Mouse (Mus musculus) liver, embryonic 14.5 days (tissue): ENCODE results near the gene Rgs9bp. TPM values are rescaled to one million over a fixed set of nuclear protein-coding genes. Genes with fewer than 3 reads are reported as not detected.
A peak's percentile ranks its signal among the peaks of the same experiment; 100 is the strongest.

ENCODE experiments used
- ATAC-seq: fragments of 200-750 bp; cut with Nextera tagmentation; 2 replicates; pipeline ENCODE4 v1.8.0; 2017; ENCODE audit warnings: moderate number of reproducible peaks, mild to moderate bottlenecking, moderate library complexity; ENCODE audit not compliant: insufficient read depth
- DNase-seq, 3 experiments: peaks; one replicate each; pipeline ENCODE4 v3.0.0-alpha.2; 2012 to 2013; ENCODE audit warnings: low read depth in 3 of 3, low spot score in 3 of 3
- H3K27ac ChIP-seq: fragments of 300-500 bp; sonication (generic); 2 replicates; pipeline ENCODE4 v1.5.1; 2014; ENCODE audit warnings: moderate library complexity, mild to moderate bottlenecking, control low read depth, inconsistent platforms
- H3K27me3 ChIP-seq: fragments of 300-500 bp; sonication (generic); 2 replicates; pipeline ENCODE4 v1.6.1; 2014; ENCODE audit warnings: mild to moderate bottlenecking, low read length, moderate library complexity; ENCODE audit not compliant: control insufficient read depth, insufficient read depth
- H3K36me3 ChIP-seq: fragments of 300-500 bp; sonication (generic); replicated peaks from 2 replicates; pipeline ENCODE4 v1.6.1; 2014; ENCODE audit warnings: low read depth; ENCODE audit not compliant: control insufficient read depth, insufficient read depth
- H3K4me1 ChIP-seq, 2 experiments: fragments of 200-500 bp in 1 of 2; fragments of 300-500 bp in 1 of 2; sonication (generic) in 1 of 2; replicated peaks; 2 replicates each; pipeline ENCODE4 v1.6.1; 2012 to 2014; ENCODE audit warnings: antibody characterized with exemption in 1 of 2, inconsistent platforms in 1 of 2, low read length in 1 of 2; ENCODE audit not compliant: control insufficient read depth in 2 of 2, insufficient read depth in 2 of 2
- H3K4me2 ChIP-seq: fragments of 300-500 bp; sonication (generic); 2 replicates; pipeline ENCODE4 v1.6.1; 2014; ENCODE audit warnings: low read depth, mild to moderate bottlenecking, control low read depth, moderate library complexity
- H3K4me3 ChIP-seq, 2 experiments: fragments of 200-500 bp in 1 of 2; fragments of 300-500 bp in 1 of 2; sonication (generic) in 1 of 2; 2 replicates each; pipeline ENCODE4 v1.5.1; 2012 to 2014; ENCODE audit warnings: low read depth in 2 of 2, low read length in 2 of 2, mild to moderate bottlenecking in 2 of 2, control low read depth in 1 of 2, inconsistent platforms in 1 of 2, moderate library complexity in 1 of 2; ENCODE audit not compliant: insufficient read depth in 1 of 2
- H3K9ac ChIP-seq: fragments of 300-500 bp; sonication (generic); replicated peaks from 2 replicates; pipeline ENCODE4 v1.6.1; 2014; ENCODE audit warnings: mild to moderate bottlenecking, control low read depth, moderate library complexity
- H3K9me3 ChIP-seq: fragments of 300-500 bp; sonication (generic); 2 replicates; pipeline ENCODE4 v1.6.1; 2016; ENCODE audit warnings: low read length, mixed read lengths; ENCODE audit not compliant: control insufficient read depth
- CTCF ChIP-seq: IDR thresholded peaks from 2 replicates; pipeline ENCODE4 v1.5.1; 2016; ENCODE audit warnings: antibody characterized with exemption, low read depth, control low read depth
- EP300 ChIP-seq: IDR thresholded peaks from 2 replicates; pipeline ENCODE4 v1.6.1; 2016; ENCODE audit warnings: antibody characterized with exemption, low read depth
- WGBS: fragments of 180-500 bp; shearing (Covaris S2); extraction: QIAGEN DNeasy Blood & Tissue Kit; methylation state at CpG from one replicate; pipeline ENCODE4 v1.1.7; 2014; ENCODE audit not compliant: insufficient replicate concordance; 5-methylcytosine and 5-hydroxymethylcytosine counted together
- polyA plus RNA-seq, 2 experiments: library from polyadenylated mRNA; depleted of rRNA in 1 of 2; stranded (reverse) in 1 of 2; unstranded in 1 of 2; fragments of >200 nt; fragmentation: Nextera tagmentation in 1 of 2; extraction: Ambion mirVana in 1 of 2; gene quantifications; 2 replicates each; pipeline versions ENCODE4 v1.2.1 to v1.2.3; 2012 to 2014

Gene Rgs9bp
- polyA plus RNA-seq, 2 experiments = 0.05 to 0.11 TPM

GRCm38 (mm10) chr7:35617513-35617912 is 32.1 kb upstream of the Rgs9bp start:
- Histone ChIP-seq H3K4me3 (no peak overlapping the region), H3K36me3 (peaks cover 27% of the 10 kb centered on the region), H3K9me3 (no peaks in the 10 kb centered on the region), H3K27me3 (no peaks in the 10 kb centered on the region), H3K4me1 (no peaks in the 10 kb centered on the region), H3K27ac (no peak overlapping the region), H3K4me2 (no peak overlapping the region), H3K9ac (no peak overlapping the region)
- no peak for ATAC-seq
- WGBS = 79% methylated on average over 4 of the region's 4 CpGs
- no peak for TF ChIP-seq CTCF
- no peak for TF ChIP-seq EP300
- no peak for DNase-seq

DNA sequence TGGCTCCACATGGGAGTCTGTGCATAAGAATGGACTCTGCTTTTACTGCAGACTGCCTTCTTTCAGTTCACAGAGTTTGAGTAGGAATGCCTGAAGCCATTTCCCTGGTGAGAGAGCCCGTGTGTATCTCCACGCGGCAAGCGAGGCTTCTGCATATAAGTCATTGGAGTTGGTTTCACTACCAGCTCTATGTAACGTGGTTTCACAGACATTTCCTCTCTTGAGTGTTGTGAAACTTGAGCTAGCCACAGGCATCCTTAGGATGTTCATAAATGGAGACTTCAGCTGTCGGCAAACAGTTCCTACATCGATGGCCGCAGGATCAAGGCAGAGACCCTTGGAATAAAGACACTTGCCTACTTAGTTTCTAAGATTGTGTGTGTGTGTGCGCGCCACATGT is 23.9 kb upstream of the Rgs9bp start:
- Histone ChIP-seq H3K9ac (no peak overlapping the region), H3K36me3 (peaks cover 32% of the 10 kb centered on the region), H3K4me3 (no peak overlapping the region), H3K9me3 (no peaks in the 10 kb centered on the region), H3K4me1 (no peaks in the 10 kb centered on the region; a peak in 1 of 4 replicates), H3K4me2 (no peak overlapping the region), H3K27ac (no peak overlapping the region), H3K27me3 (no peaks in the 10 kb centered on the region)
- no peak for DNase-seq
- 78% methylated on average over 10 of the region's 10 CpGs for WGBS
- TF ChIP-seq EP300 (no peak), CTCF (no peak)
- ATAC-seq = no peak

GRCm38 (mm10) chr7:35606816-35607215 is 21.4 kb upstream of the Rgs9bp start:
- DNase-seq (no peak), ATAC-seq (no peak)
- H3K4me2 ChIP-seq = no peak overlapping the region
- no peaks in the 10 kb centered on the region for H3K9me3 ChIP-seq
- WGBS = 65% methylated on average over 10 of the region's 10 CpGs
- no peak for TF ChIP-seq CTCF
- no peak for TF ChIP-seq EP300
- no peaks in the 10 kb centered on the region for H3K27me3 ChIP-seq
- H3K9ac ChIP-seq = no peak overlapping the region
- H3K27ac ChIP-seq = no peak overlapping the region
- H3K4me3 ChIP-seq = no peak overlapping the region
- H3K36me3 ChIP-seq = peaks cover 37% of the 10 kb centered on the region
- no peaks in the 10 kb centered on the region; a peak in 1 of 4 replicates for H3K4me1 ChIP-seq

GRCm38 (mm10) chr7:35602766-35603165 is 17.4 kb upstream of the Rgs9bp start:
- Histone ChIP-seq H3K4me2 (no peak overlapping the region), H3K9me3 (no peaks in the 10 kb centered on the region), H3K9ac (no peak overlapping the region), H3K4me1 (peaks cover 6 to 9% of the 10 kb centered on the region in 2 experiments; a peak in 3 of 4 replicates), H3K27ac (no peak overlapping the region), H3K4me3 (no peak overlapping the region), H3K27me3 (no peaks in the 10 kb centered on the region), H3K36me3 (peaks cover 21% of the 10 kb centered on the region)
- no peak for DNase-seq
- ATAC-seq = no peak
- WGBS = 82% methylated on average over 5 of the region's 5 CpGs
- no peak for TF ChIP-seq EP300
- TF ChIP-seq CTCF = no peak

DNA sequence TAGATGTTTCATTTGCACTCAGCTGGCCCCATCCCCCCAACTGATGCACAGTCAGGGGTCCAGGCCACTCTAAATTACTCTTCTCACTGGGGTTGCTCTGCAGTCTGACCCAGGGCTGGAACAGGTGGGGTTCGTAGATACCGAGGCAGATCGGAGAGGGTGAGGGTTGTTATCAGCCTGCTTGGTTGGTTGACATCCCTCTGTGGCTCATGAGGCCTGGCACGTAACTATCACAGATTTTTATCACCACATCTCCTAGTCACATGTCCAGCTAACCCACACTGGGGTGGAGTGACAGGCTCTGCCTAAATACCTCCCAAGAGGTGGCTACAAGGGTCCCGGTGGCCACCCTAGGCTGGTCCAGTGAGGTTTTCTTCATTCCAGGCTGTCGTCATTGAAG is 15.7 kb upstream of the Rgs9bp start:
- Histone ChIP-seq H3K27ac (no peak overlapping the region), H3K36me3 (peaks cover 18% of the 10 kb centered on the region), H3K9me3 (no peaks in the 10 kb centered on the region), H3K4me2 (no peak overlapping the region), H3K4me3 (no peak overlapping the region), H3K9ac (no peak overlapping the region), H3K27me3 (no peaks in the 10 kb centered on the region), H3K4me1 (peaks cover 6 to 9% of the 10 kb centered on the region in 2 experiments; a peak in 3 of 4 replicates)
- ATAC-seq (peak; percentile 79), DNase-seq (peak in 1 of 3 experiments; percentile 7)
- TF ChIP-seq CTCF (no peak), EP300 (no peak)
- WGBS = 33% methylated on average over 6 of the region's 6 CpGs
